In genomic region chrX:49463442-49463970, GRCm38 (mm10) we compare ENCODE assay signal across 24 mouse cellular contexts. TPM values are rescaled to one million over a fixed set of nuclear protein-coding genes. Genes with fewer than 3 reads are reported as not detected.
A peak's percentile ranks its signal among the peaks of the same experiment; 100 is the strongest.
DNase-seq lines count a peak whose midpoint lies in the region; ATAC-seq and TF ChIP-seq lines count a peak whose summit lies in the region.
"Had no signal": no experiment of that assay in that cellular context is flagged by ENCODE, and none has a peak within 500 bp of the region (broad histone marks: within the 10 kb centered on the region; RNA-seq: fewer than 3 reads in every experiment).

TSS of gene Arhgap36 (plus strand) at chrX:49463945.

- ATAC-seq in kidney, embryonic 15.5 days (replicated peaks; ENCODE audit: low FRiP score), result peak; percentile 67
- ATAC-seq in stomach, embryonic 16.5 days (ENCODE audit: insufficient read depth, low FRiP score), result no peak
- ATAC-seq in stomach, postnatal 0 days (ENCODE audit: low FRiP score, low TSS enrichment), result no peak
- ATAC-seq: forebrain, embryonic 14.5 days had no signal

- TF ChIP-seq EP300 in stomach, postnatal 0 days (optimal IDR thresholded peaks at IDR 0.05), result no peak

- peaks cover 10% of the 10 kb centered on the region for H3K27me3 ChIP-seq in kidney, embryonic 15.5 days
- no peaks in the 10 kb centered on the region for H3K27me3 ChIP-seq in stomach, embryonic 16.5 days (ENCODE audit: control insufficient read depth, insufficient read depth, low read length)
- H3K27me3 ChIP-seq in stomach, postnatal 0 days (ENCODE audit: control insufficient read depth, insufficient read depth, low read length), result no peaks in the 10 kb centered on the region
- H3K27me3 ChIP-seq: embryonic facial prominence, embryonic 13.5 days; hindbrain, embryonic 12.5 days had no signal

- H3K9ac ChIP-seq in kidney, embryonic 15.5 days, result no peak within 1 kb of the TSS
- H3K9ac ChIP-seq in stomach, embryonic 16.5 days (ENCODE audit: low read length), result no peak within 1 kb of the TSS
- H3K9ac ChIP-seq in stomach, postnatal 0 days (ENCODE audit: low read length), result no peak within 1 kb of the TSS
- H3K9ac ChIP-seq: embryonic facial prominence, embryonic 13.5 days; heart, embryonic 13.5 days; hindbrain, embryonic 12.5 days had no signal

- no peak for DNase-seq in gastrocnemius, postnatal 10 days
- no peak for DNase-seq in gastrocnemius, adult 18-20 months (ENCODE audit: low spot score)
- DNase-seq in kidney, postnatal 36 days, result no peak
- DNase-seq in stomach, postnatal 0 days (ENCODE audit: low spot score), result no peak
- no peak for DNase-seq in embryo, embryonic 9.5 days (ENCODE audit: extremely low spot score)
- DNase-seq: adrenal gland, postnatal 10 days; cerebellum, adult 11 months; cerebellum, adult 8-10 months; cerebellum, postnatal 14 days; embryo, embryonic 11 days; heart, adult 11 months; heart, postnatal 4 days had no signal

- H3K4me1 ChIP-seq in kidney, embryonic 15.5 days, result no peaks in the 10 kb centered on the region
- H3K4me1 ChIP-seq in stomach, embryonic 16.5 days (ENCODE audit: control insufficient read depth, insufficient read depth, low read length), result no peaks in the 10 kb centered on the region
- no peaks in the 10 kb centered on the region for H3K4me1 ChIP-seq in stomach, postnatal 0 days (replicated peaks; ENCODE audit: control insufficient read depth, insufficient read depth)
- H3K4me1 ChIP-seq: embryonic facial prominence, embryonic 13.5 days; forebrain, embryonic 10.5 days; heart, embryonic 13.5 days; hindbrain, embryonic 12.5 days had no signal

- no peak within 1 kb of the TSS for H3K4me2 ChIP-seq in kidney, embryonic 15.5 days
- H3K4me2 ChIP-seq in stomach, embryonic 16.5 days (ENCODE audit: low read depth, low read length), result no peak within 1 kb of the TSS
- H3K4me2 ChIP-seq in stomach, postnatal 0 days (replicated peaks; ENCODE audit: low read depth), result no peak within 1 kb of the TSS
- H3K4me2 ChIP-seq: embryonic facial prominence, embryonic 13.5 days; heart, embryonic 13.5 days; hindbrain, embryonic 12.5 days had no signal

- TF ChIP-seq CTCF in stomach, postnatal 0 days (IDR thresholded peaks at IDR 0.05; ENCODE audit: low read depth), result no peak

- H3K36me3 ChIP-seq in kidney, embryonic 15.5 days, result no peaks in the 10 kb centered on the region
- H3K36me3 ChIP-seq in stomach, embryonic 16.5 days (ENCODE audit: control insufficient read depth, insufficient read depth, low read length), result no peaks in the 10 kb centered on the region
- no peaks in the 10 kb centered on the region for H3K36me3 ChIP-seq in stomach, postnatal 0 days (ENCODE audit: control insufficient read depth, insufficient read depth, low read length)
- H3K36me3 ChIP-seq: embryonic facial prominence, embryonic 13.5 days; forebrain, embryonic 10.5 days; heart, embryonic 13.5 days; hindbrain, embryonic 12.5 days had no signal

- H3K27ac ChIP-seq in kidney, embryonic 15.5 days, result no peak within 1 kb of the TSS
- H3K27ac ChIP-seq in stomach, embryonic 16.5 days (ENCODE audit: low read length), result no peak within 1 kb of the TSS
- no peak within 1 kb of the TSS for H3K27ac ChIP-seq in stomach, postnatal 0 days (replicated peaks)
- H3K27ac ChIP-seq: embryonic facial prominence, embryonic 13.5 days; forebrain, embryonic 10.5 days; heart, embryonic 13.5 days; hindbrain, embryonic 12.5 days had no signal

- no peak within 1 kb of the TSS for H3K4me3 ChIP-seq in kidney, embryonic 15.5 days (replicated peaks)
- H3K4me3 ChIP-seq in stomach, embryonic 16.5 days (replicated peaks; ENCODE audit: low read length), result no peak within 1 kb of the TSS
- H3K4me3 ChIP-seq in stomach, postnatal 0 days (ENCODE audit: low read depth, low read length), result no peak within 1 kb of the TSS
- H3K4me3 ChIP-seq: embryonic facial prominence, embryonic 13.5 days; erythroblast, embryonic 14.5 days; forebrain, embryonic 10.5 days; heart, embryonic 13.5 days; hindbrain, embryonic 12.5 days had no signal

- 38% methylated on average over 6 of the region's 6 CpGs for WGBS in kidney, embryonic 15.5 days
- WGBS in stomach, embryonic 16.5 days, result 47% methylated on average over 6 of the region's 6 CpGs
- 54% methylated on average over 6 of the region's 6 CpGs for WGBS in stomach, postnatal 0 days

- H3K9me3 ChIP-seq in kidney, embryonic 15.5 days (replicated peaks), result no peaks in the 10 kb centered on the region
- H3K9me3 ChIP-seq in stomach, embryonic 16.5 days (replicated peaks; ENCODE audit: control insufficient read depth, low read length), result no peaks in the 10 kb centered on the region
- no peaks in the 10 kb centered on the region for H3K9me3 ChIP-seq in stomach, postnatal 0 days (ENCODE audit: control insufficient read depth, low read length)
- H3K9me3 ChIP-seq: embryonic facial prominence, embryonic 13.5 days; forebrain, embryonic 10.5 days; heart, embryonic 13.5 days; hindbrain, embryonic 12.5 days had no signal

RNA-seq across cellular contexts. Expression of gene Arhgap36, which starts in this region (rescaled TPM):
- total RNA-seq in gastrocnemius, postnatal 10 days (2021), result 10 to 100 TPM; 46.1 to 63.9 TPM
- total RNA-seq in gastrocnemius, adult 18-20 months (2021), result under 1 TPM in 1 of 2 experiments, not detected in 1; 0.12 TPM
- 5.1 and 8.0 TPM in 2 replicates for polyA plus RNA-seq in kidney, embryonic 15.5 days (2015; fragmentation: Nextera tagmentation; extraction: Ambion mirVana)
- 2.2 and 27.2 TPM in 2 replicates for polyA plus RNA-seq in stomach, embryonic 16.5 days (2015; fragmentation: Nextera tagmentation; extraction: Ambion mirVana)
- 0.41 and 0.47 TPM in 2 replicates for polyA plus RNA-seq in stomach, postnatal 0 days (2015; fragmentation: Nextera tagmentation; extraction: Ambion mirVana)
- total RNA-seq: common myeloid progenitor, adult 5-6 weeks; gastrocnemius, adult 8-10 months; MEL had no signal
- polyA plus RNA-seq: C2C12; erythroblast, embryonic 14.5 days had no signal

Comparison
In these comparisons a context has a peak if more than half of its experiments do, and no peak if none do; other contexts are left out.
1. RNA of gene Arhgap36 (total RNA-seq): 46.1 to 63.9 TPM in gastrocnemius, postnatal 10 days; 0.12 TPM in gastrocnemius, adult 18-20 months; every median in the first group is over 10 times any median in the second.